Mouse (Mus musculus) macrophage (primary cell): ENCODE measurements around the gene Tjp2. TPM values are rescaled to one million over a fixed set of nuclear protein-coding genes. Genes with fewer than 3 reads are reported as not detected.
"Not testable (repeated sequence)": the region's sequence is repeated elsewhere in the genome, so short reads cannot be mapped to it uniquely, and the experiment has no call there.

Experiments used
- H3K27ac ChIP-seq: fragments of 350-480 bp; formaldehyde crosslinking; 2 replicates; pipeline ENCODE4 v1.9.0; 2021
- H3K36me3 ChIP-seq: fragments of 350-480 bp; formaldehyde crosslinking; 2 replicates; pipeline ENCODE4 v1.9.0; 2021; ENCODE audit errors: inconsistent target
- H3K4me3 ChIP-seq: fragments of 350-480 bp; formaldehyde crosslinking; 2 replicates; pipeline ENCODE4 v1.9.0; 2021; ENCODE audit errors: inconsistent target
- H3K79me2 ChIP-seq: fragments of 350-480 bp; formaldehyde crosslinking; 2 replicates; pipeline ENCODE4 v1.9.0; 2021; ENCODE audit errors: inconsistent target
- WGBS: methylation state at CpG from one replicate; pipeline ENCODE4 v1.1.7; 2026; ENCODE audit warnings: inconsistent platforms; ENCODE audit not compliant: missing documents; 5-methylcytosine and 5-hydroxymethylcytosine counted together
- polyA plus RNA-seq: library from polyadenylated mRNA; stranded (reverse); fragments of 250-400 nt; gene quantifications from 3 replicates; pipeline ENCODE4 v1.2.4, GENCODE M21; 2018; ENCODE audit warnings: inconsistent platforms

Tjp2 gene
- polyA plus RNA-seq, 1 experiment from 2014 or later, result 7.2 TPM

GRCm38 (mm10) chr19:24102562-24103126 lies 122.2 kb downstream of the Tjp2 start:
- Histone ChIP-seq H3K36me3 (no peaks in the 10 kb centered on the region), H3K79me2 (no peaks in the 10 kb centered on the region), H3K4me3 (no peak overlapping the region), H3K27ac (no peak overlapping the region)
- 94% methylated on average over 10 of the region's 10 CpGs for WGBS

GRCm38 (mm10) chr19:24101183-24101582 lies 123.6 kb downstream of the Tjp2 start:
- no peaks in the 10 kb centered on the region for H3K79me2 ChIP-seq
- no peak overlapping the region for H3K4me3 ChIP-seq
- H3K36me3 ChIP-seq, result no peaks in the 10 kb centered on the region
- 88% methylated on average over 6 of the region's 6 CpGs for WGBS
- H3K27ac ChIP-seq, result no peak overlapping the region

- H3K79me2 ChIP-seq, result no peaks in the 10 kb centered on the region
- 94% methylated on average over 10 of the region's 10 CpGs for WGBS
- H3K36me3 ChIP-seq, result no peaks in the 10 kb centered on the region
- H3K4me3 ChIP-seq, result no peak overlapping the region
- H3K27ac ChIP-seq, result no peak overlapping the region
Measured at GRCm38 (mm10) chr19:24098691-24099090, 126.1 kb downstream of the Tjp2 start.

GRCm38 (mm10) chr19:24097666-24098455 lies 127.0 kb downstream of the Tjp2 start:
- 97% methylated on average over 16 of the region's 16 CpGs for WGBS
- no peaks in the 10 kb centered on the region for H3K36me3 ChIP-seq

GRCm38 (mm10) chr19:24092060-24092459 lies 132.8 kb downstream of the Tjp2 start:
- WGBS, result 77% methylated on average over 3 of the region's 8 CpGs
- not testable (repeated sequence) for H3K79me2 ChIP-seq, H3K4me3 ChIP-seq, H3K36me3 ChIP-seq, H3K27ac ChIP-seq

More at GRCm38 (mm10) chr19:24097666-24098455, 127.0 kb downstream of the Tjp2 start:
- H3K79me2 ChIP-seq, result no peaks in the 10 kb centered on the region
- no peak overlapping the region for H3K4me3 ChIP-seq
- H3K27ac ChIP-seq, result no peak overlapping the region

GRCm38 (mm10) chr19:24090366-24090765 lies 134.5 kb downstream of the Tjp2 start:
- Histone ChIP-seq H3K79me2 (no peaks in the 10 kb centered on the region), H3K27ac (no peak overlapping the region), H3K4me3 (no peak overlapping the region), H3K36me3 (no peaks in the 10 kb centered on the region)
- WGBS, result 88% methylated on average over 2 of the region's 2 CpGs

- Histone ChIP-seq H3K27ac (no peak overlapping the region), H3K4me3 (no peak overlapping the region), H3K79me2 (no peaks in the 10 kb centered on the region), H3K36me3 (no peaks in the 10 kb centered on the region)
- 94% methylated on average over 2 of the region's 2 CpGs for WGBS
Measured at GRCm38 (mm10) chr19:24085306-24085705, 139.5 kb downstream of the Tjp2 start.

GRCm38 (mm10) chr19:24080417-24081080 lies 144.3 kb downstream of the Tjp2 start:
- WGBS, result 86% methylated on average over 8 of the region's 8 CpGs
- Histone ChIP-seq H3K79me2 (no peaks in the 10 kb centered on the region), H3K4me3 (no peak overlapping the region), H3K27ac (no peak overlapping the region), H3K36me3 (no peaks in the 10 kb centered on the region)

- 64% methylated on average over 3 of the region's 3 CpGs for WGBS
- H3K27ac ChIP-seq, result no peak overlapping the region
- H3K36me3 ChIP-seq, result no peaks in the 10 kb centered on the region
- H3K79me2 ChIP-seq, result no peaks in the 10 kb centered on the region
- no peak overlapping the region for H3K4me3 ChIP-seq
Measured at GRCm38 (mm10) chr19:24077658-24078057, 147.2 kb downstream of the Tjp2 start.

GRCm38 (mm10) chr19:24076536-24076935 lies 148.3 kb downstream of the Tjp2 start:
- WGBS, result 93% methylated on average over 7 of the region's 7 CpGs
- Histone ChIP-seq H3K4me3 (no peak overlapping the region), H3K27ac (no peak overlapping the region), H3K79me2 (no peaks in the 10 kb centered on the region), H3K36me3 (no peaks in the 10 kb centered on the region)

- 88% methylated on average over 8 of the region's 8 CpGs for WGBS
Measured at GRCm38 (mm10) chr19:24075927-24076326, 148.9 kb downstream of the Tjp2 start.

GRCm38 (mm10) chr19:24073155-24073554 lies 151.7 kb downstream of the Tjp2 start:
- no peaks in the 10 kb centered on the region for H3K36me3 ChIP-seq
- no peak overlapping the region for H3K27ac ChIP-seq
- 84% methylated on average over 4 of the region's 4 CpGs for WGBS
- no peaks in the 10 kb centered on the region for H3K79me2 ChIP-seq
- no peak overlapping the region for H3K4me3 ChIP-seq

More at GRCm38 (mm10) chr19:24075927-24076326, 148.9 kb downstream of the Tjp2 start:
- Histone ChIP-seq H3K27ac (no peak overlapping the region), H3K79me2 (no peaks in the 10 kb centered on the region), H3K4me3 (no peak overlapping the region), H3K36me3 (no peaks in the 10 kb centered on the region)

- WGBS, result 68% methylated on average over 12 of the region's 12 CpGs
Measured at GRCm38 (mm10) chr19:24064348-24064895, 160.4 kb downstream of the Tjp2 start.

GRCm38 (mm10) chr19:24063585-24063984 lies 161.2 kb downstream of the Tjp2 start:
- Histone ChIP-seq H3K79me2 (no peaks in the 10 kb centered on the region), H3K4me3 (no peak overlapping the region)
- WGBS, result 88% methylated on average over 4 of the region's 4 CpGs

More at GRCm38 (mm10) chr19:24064348-24064895, 160.4 kb downstream of the Tjp2 start:
- H3K79me2 ChIP-seq, result no peaks in the 10 kb centered on the region
- no peak overlapping the region for H3K4me3 ChIP-seq
- H3K36me3 ChIP-seq, result no peaks in the 10 kb centered on the region
- no peak overlapping the region for H3K27ac ChIP-seq

GRCm38 (mm10) chr19:24058851-24059250 lies 166.0 kb downstream of the Tjp2 start:
- H3K27ac ChIP-seq, result no peak overlapping the region
- H3K4me3 ChIP-seq, result no peak overlapping the region
- 92% methylated on average over 8 of the region's 8 CpGs for WGBS
- no peaks in the 10 kb centered on the region for H3K36me3 ChIP-seq
- no peaks in the 10 kb centered on the region for H3K79me2 ChIP-seq

More at GRCm38 (mm10) chr19:24063585-24063984, 161.2 kb downstream of the Tjp2 start:
- H3K27ac ChIP-seq, result no peak overlapping the region
- no peaks in the 10 kb centered on the region for H3K36me3 ChIP-seq
